Mouse (Mus musculus) MN1 (cell line): Measurements from ENCODE around the gene Sctr.
A peak's percentile ranks its signal among the peaks of the same experiment; 100 is the strongest.

Source experiments
- DNase-seq: peaks from one replicate; pipeline ENCODE4 v3.0.0-alpha.2; 2016; ENCODE audit warnings: low spot score

Sctr gene

DNA sequence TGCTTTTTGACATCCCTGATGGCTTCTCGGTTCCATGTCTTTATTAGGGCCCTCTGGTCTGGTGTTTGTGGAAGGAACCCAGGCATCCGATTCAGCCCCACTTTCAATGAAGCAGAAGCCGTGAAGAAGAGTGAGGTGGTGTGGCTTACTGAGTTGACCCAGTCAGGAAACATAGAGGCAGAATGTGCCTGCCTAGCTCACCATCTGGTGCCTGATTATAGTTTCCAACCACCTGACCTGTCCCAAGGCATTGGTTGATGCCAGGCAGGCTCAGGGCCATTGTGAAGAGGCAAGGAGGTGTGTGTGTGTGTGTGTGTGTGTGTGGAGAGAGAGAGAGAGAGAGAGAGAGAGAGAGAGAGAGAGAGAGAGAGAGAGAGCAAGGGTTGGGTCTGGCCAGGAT is 23.8 kb downstream of the Sctr start:
- no peak for DNase-seq

- peak; percentile 30 for DNase-seq
Measured at GRCm38 (mm10) chr1:120032804-120033468, 26.2 kb downstream of the Sctr start.

GRCm38 (mm10) chr1:120033469-120033854 is 26.8 kb downstream of the Sctr start:
- DNase-seq, result no peak

GRCm38 (mm10) chr1:120034793-120035192 is 28.1 kb downstream of the Sctr start:
- DNase-seq, result no peak

DNA sequence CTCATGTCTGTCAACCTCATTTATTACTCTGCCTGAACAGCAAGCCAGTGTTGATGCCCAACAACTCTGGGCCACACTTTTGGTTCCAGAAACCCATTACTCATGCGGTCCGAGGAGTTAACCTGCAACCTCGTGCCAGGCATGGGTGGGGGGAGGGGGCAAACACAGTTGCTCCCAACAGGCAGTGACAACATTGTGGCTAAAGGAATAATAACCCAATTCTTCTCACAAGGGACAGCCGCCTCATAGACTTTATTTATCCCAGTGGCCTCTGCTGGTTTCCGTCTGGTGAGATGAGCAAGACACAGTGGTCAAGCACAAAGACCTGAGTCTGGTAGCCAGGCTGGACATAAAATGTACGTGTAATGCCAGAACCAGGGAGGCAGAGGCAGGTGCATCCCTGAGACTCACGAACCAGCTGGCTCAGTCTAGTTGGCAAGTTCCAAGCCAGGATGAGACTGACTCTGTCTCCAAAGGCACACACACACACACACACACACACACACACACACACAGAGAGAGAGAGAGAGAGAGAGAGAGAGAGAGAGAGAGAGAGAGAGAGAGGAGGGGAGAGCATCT is 28.9 kb downstream of the Sctr start:
- DNase-seq, result no peak

GRCm38 (mm10) chr1:120037021-120037683 is 30.5 kb downstream of the Sctr start:
- DNase-seq, result peak; percentile 13

- DNase-seq, result no peak
Measured at GRCm38 (mm10) chr1:120038594-120038993, 31.9 kb downstream of the Sctr start.

GRCm38 (mm10) chr1:120042421-120042820 is 35.7 kb downstream of the Sctr start:
- no peak for DNase-seq

GRCm38 (mm10) chr1:120044584-120044983 is 37.9 kb downstream of the Sctr start:
- no peak for DNase-seq

- no peak for DNase-seq
Measured at GRCm38 (mm10) chr1:120047325-120047724, 40.6 kb downstream of the Sctr start.

DNA sequence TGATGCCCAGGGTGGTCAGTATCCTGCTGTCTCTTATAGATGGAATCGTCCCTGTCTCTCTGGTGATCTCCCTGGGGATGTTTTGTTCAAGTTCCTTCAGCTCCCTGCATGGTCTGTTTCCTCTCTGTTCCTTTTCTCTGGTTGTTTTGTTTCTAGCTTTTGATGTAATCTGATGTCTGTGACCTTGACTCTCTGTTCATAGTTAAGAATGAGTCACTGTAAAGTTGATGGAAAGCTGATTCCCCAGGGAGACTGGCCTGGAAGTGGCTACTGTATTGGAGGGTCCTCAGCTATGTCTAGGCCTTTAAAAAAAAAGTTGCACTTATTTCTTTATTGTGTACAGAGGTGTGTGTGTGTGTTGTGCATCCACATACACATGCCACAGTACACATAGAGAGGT is 44.4 kb downstream of the Sctr start:
- DNase-seq, result no peak

DNA sequence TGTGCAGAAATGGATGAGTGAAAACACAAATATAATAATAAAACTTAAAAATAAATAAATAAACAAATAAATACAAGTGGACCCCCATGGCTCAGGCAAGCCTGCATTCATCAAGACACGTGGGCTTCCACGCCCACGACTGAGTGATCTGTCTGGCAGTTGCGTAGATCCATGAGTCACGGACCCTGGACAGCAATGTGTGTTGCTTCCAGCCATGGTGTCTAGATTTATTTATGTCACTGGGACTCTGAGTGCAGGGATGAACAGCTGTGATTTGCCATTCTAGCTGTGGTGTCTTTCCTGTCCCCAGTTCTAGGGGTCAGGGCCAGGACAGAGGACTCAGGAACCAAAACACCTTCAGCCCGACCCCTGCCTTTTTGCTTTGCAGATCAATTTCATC is 48.3 kb downstream of the Sctr start:
- no peak for DNase-seq

DNA sequence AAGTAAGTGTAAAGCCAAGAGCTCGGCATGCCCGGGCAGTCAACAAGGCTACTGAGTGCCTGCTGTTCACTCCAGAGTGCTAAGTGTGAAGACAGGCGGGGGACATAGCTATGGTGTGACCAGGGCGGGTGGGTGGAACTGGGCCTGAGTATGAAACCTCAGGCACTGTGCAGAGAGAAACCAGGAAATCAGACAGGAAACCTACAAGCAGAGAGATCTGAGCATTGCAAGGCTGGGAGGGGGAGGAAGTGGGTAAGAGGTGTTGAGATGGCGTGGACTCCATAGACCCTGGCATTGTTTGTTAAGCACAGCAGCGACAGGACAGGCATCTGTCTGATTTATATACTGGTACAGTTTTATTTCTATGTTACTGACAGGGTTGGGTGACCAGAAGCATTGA is 48.8 kb downstream of the Sctr start:
- no peak for DNase-seq

DNA sequence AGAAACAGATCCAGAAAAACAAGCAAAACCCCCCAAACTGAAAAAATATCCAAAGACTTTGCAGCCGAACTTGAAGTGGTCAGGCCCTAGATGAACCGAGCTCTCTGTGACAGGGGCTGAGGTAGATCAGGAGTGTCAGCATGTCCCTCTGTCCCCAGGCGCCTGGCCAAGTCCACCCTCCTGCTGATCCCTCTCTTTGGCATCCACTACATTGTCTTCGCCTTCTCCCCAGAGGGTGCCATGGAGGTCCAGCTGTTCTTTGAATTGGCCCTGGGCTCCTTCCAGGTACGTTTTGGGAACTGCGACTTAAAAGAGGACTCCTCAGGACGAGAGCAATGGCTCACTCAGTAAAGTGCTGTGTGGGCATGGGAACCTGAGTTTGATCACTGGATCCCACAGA is 49.5 kb downstream of the Sctr start:
- no peak for DNase-seq

DNA sequence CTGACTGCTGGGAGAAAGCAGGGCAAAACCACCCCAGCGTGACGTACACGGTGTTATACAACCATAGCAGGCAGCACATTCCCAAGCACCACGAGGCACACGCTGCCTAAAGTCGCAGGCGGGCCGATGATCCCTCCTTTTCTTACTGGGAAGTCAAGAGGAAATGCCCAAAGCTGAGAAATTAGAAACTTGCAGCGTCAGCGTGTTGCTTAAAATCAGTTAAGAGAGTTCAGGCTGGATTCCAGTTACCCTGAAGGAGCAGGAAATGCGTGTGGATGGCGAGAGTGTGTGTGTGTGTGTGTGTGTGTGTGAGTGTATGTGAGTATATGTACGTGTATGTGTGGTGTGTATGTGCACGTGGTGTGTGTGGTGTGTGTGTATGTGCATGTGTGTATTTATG is 50.4 kb downstream of the Sctr start:
- DNase-seq, result no peak

DNA sequence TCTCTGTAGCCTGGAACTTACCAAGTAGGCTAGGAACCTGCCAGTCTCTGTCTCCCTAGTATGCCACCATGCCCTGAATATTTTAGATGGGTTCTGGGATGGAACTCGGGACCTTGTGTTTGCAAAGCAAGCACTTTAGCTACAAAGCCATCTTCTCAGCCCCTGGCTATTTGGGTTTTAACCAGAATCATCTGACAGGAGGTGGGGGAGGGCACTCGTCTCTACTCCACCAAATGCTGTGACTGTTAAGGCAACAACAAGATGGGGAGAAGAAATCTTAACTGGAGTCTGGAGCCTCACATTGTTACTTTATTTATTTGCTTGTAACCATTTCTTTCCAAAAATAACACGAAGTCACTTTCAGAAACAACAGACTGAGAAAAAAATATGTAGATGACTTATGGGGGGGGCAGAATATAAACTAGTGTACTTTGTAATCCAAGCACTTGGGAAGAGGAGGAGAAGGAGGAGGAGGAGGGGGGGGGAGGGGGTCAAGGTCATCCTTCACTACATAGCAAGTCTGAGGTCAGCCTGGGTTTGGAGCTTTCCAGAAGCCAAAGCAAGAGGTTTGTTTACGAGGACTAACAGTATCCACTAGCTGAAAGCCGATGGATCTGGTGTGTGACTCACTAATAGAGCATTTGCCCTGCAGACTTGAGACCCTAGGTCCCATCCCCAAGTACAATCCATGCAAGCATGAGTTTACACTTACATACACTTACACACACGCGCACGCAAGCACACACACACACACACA is 51.2 kb downstream of the Sctr start:
- no peak for DNase-seq

DNA sequence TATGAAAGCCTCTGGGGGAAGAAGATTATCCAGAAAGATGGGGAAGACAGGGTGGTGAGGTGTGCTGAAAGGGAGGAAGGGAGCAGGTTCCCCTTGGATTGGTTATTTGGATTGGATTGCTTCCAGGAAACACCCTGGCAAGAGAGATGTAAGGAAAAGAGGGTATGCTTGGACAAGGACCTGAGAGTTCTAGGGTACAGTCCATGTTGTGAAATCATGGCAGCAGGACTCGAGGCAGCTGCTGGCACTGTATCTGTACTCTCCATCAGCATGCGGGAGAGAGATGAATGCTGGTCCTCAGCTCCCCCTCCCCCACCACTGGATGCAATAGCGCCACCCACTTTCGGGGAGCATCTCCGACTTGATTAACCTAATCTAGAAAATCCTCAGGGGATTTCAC is 54.0 kb downstream of the Sctr start:
- no peak for DNase-seq

DNA sequence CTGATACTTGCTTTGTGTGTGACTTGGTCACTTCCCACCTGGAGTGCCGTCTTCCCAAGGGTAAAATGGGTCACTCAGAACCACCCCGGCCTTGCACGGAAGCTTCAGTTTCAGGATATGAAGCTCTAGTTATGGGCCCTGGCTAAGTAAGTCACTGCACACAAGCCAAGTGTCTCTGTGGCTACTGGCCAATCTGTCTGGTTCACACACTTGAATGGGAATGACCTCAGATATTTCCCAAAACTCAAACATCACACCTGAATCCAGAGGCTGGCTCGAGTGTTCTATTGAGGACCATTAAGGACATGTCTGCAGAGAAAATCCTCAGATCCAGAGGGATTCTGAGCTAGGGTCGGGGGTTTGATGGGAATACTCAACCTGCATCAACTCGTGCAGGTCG is 55.5 kb downstream of the Sctr start:
- DNase-seq, result no peak

- no peak for DNase-seq
Measured at GRCm38 (mm10) chr1:120064036-120064682, 57.5 kb downstream of the Sctr start.

DNA sequence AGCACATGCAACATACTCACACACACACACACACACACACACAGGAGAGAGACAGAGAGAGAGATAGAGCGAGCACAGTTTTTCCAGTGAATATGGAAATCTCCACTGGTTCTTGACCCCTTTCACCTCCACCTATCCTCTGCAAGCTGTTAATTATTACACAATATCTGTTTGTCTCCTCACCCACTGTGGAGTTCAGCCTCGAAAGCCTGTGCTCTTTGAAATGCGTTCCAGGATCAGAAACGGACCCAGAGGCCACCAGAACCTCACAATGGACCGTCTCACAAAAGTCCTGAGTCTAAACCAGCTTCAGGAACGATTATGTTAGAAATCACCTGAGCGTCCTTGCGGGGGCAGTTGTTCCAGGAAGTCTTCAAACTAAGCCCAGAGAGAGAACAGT is 59.5 kb downstream of the Sctr start:
- no peak for DNase-seq

DNA sequence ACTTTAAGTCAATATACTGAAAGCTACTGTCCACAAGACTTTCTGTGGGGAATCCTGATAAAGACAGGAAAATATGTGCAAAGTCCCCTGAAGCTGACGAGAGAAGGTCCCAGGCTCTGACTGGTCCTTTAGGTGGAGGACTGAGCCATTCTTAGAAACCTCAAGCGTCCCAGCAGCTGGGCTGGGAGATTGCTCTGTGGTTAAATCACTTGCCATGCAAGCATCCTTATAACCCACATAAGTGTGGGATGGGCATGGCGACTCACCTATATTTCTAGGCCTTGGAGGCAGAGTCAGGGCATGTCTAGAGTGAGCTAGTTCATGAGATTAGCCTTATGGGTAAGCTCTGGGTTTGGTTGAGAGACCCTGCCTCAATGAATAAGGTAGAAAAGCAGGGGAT is 59.9 kb downstream of the Sctr start:
- no peak for DNase-seq

GRCm38 (mm10) chr1:120069120-120069519 is 62.4 kb downstream of the Sctr start:
- no peak for DNase-seq
